Mouse (Mus musculus): Measurements from ENCODE around the gene A26c2. TPM values are rescaled to one million over a fixed set of nuclear protein-coding genes. Genes with fewer than 3 reads are reported as not detected.

The A26c2 gene
- total RNA-seq (2021), result not detected
- long read RNA-seq, experiment 1, result 0 reads
- long read RNA-seq, experiment 2, result 0 reads

DNA sequence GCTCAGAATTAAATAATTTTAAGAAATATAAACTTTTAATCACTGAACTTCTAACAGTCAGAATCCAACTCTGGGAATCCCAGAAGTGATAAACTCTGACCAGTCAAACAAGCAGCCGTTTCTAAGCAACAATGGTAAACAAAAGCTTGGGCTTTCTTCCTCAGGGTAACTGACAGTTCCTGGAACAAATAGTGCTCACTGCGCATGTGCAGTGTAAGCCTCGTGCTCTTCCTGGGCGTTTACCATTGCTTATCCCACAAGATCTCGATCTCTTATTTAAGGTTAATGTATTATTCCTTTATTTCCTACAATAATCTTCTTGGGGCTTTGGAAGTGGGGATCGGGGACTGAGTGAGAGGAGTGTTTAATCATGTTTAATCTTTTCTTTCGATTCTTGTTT lies at the start of gene A26c2:
TSS of gene A26c2 (minus strand) at position 101 of the 400 bp plus-strand sequence.
- DNase-seq, result no peak

- no peak for DNase-seq
These were observed 28.0 kb upstream of the A26c2 start for GRCm38 (mm10) chr7:62851471-62851870.
